Mouse (Mus musculus) hindbrain, embryonic 14.5 days (tissue): ENCODE results near the gene Tcp10a. TPM values are rescaled to one million over a fixed set of nuclear protein-coding genes. Genes with fewer than 3 reads are reported as not detected.
"Not testable (repeated sequence)": the region's sequence is repeated elsewhere in the genome, so short reads cannot be mapped to it uniquely, and the experiment has no call there.

Source experiments
- ATAC-seq: fragments of 200-750 bp; cut with Nextera tagmentation; 2 replicates; pipeline ENCODE4 v1.8.0; 2017; ENCODE audit warnings: moderate number of reproducible peaks, mild to moderate bottlenecking, moderate TSS enrichment, moderate library complexity; ENCODE audit not compliant: low FRiP score
- DNase-seq: peaks from one replicate; pipeline ENCODE4 v3.0.0-alpha.2; 2015; ENCODE audit warnings: low spot score
- H3K27ac ChIP-seq: fragments of 300-500 bp; sonication (generic); 2 replicates; pipeline ENCODE4 v1.5.1; 2014; ENCODE audit warnings: mild to moderate bottlenecking, moderate library complexity
- H3K27me3 ChIP-seq: fragments of 300-500 bp; sonication (generic); 2 replicates; pipeline ENCODE4 v1.6.1; 2014; ENCODE audit warnings: mild to moderate bottlenecking, low read length, mixed read lengths; ENCODE audit not compliant: control insufficient read depth, insufficient read depth
- H3K36me3 ChIP-seq: fragments of 300-500 bp; sonication (generic); replicated peaks from 2 replicates; pipeline ENCODE4 v1.6.1; 2014; ENCODE audit not compliant: control insufficient read depth, insufficient read depth
- H3K4me1 ChIP-seq: fragments of 300-500 bp; sonication (generic); replicated peaks from 2 replicates; pipeline ENCODE4 v1.6.1; 2014; ENCODE audit warnings: antibody characterized with exemption, low read length, mixed read lengths; ENCODE audit not compliant: control insufficient read depth, insufficient read depth
- H3K4me2 ChIP-seq: fragments of 300-500 bp; sonication (generic); replicated peaks from 2 replicates; pipeline ENCODE4 v1.6.1; 2014; ENCODE audit warnings: mild to moderate bottlenecking, moderate library complexity
- H3K4me3 ChIP-seq: fragments of 300-500 bp; sonication (generic); replicated peaks from 2 replicates; pipeline ENCODE4 v1.5.1; 2014; ENCODE audit warnings: mild to moderate bottlenecking, low read length
- H3K9ac ChIP-seq: fragments of 300-500 bp; sonication (generic); 2 replicates; pipeline ENCODE4 v1.6.1; 2014
- H3K9me3 ChIP-seq: fragments of 300-500 bp; sonication (generic); 2 replicates; pipeline ENCODE4 v1.6.1; 2016; ENCODE audit warnings: low read length; ENCODE audit not compliant: control insufficient read depth
- WGBS: fragments of 180-500 bp; shearing (Covaris S2); extraction: QIAGEN DNeasy Blood & Tissue Kit; methylation state at CpG from one replicate; pipeline ENCODE4 v1.1.7; 2014; 5-methylcytosine and 5-hydroxymethylcytosine counted together
- polyA plus RNA-seq: library from polyadenylated mRNA; unstranded; fragments of >200 nt; fragmentation: Nextera tagmentation; extraction: Ambion mirVana; gene quantifications from 2 replicates; pipeline ENCODE4 v1.2.1, GENCODE M21; 2014

Gene Tcp10a
- polyA plus RNA-seq, 1 experiment from 2014 or later, result not detected

GRCm38 (mm10) chr17:7315693-7316382, 8.6 kb upstream of the Tcp10a start:
- H3K4me1 ChIP-seq, H3K9me3 ChIP-seq, H3K27me3 ChIP-seq, DNase-seq, H3K9ac ChIP-seq, H3K4me2 ChIP-seq, H3K4me3 ChIP-seq, H3K36me3 ChIP-seq, H3K27ac ChIP-seq: not testable (repeated sequence)
- ATAC-seq, result 0 out of 2 replicates have a peak, but pooled peaks have one; percentile 17
- 88% methylated on average over 5 of the region's 8 CpGs for WGBS

- not testable (repeated sequence) for H3K4me3 ChIP-seq, H3K36me3 ChIP-seq, H3K9me3 ChIP-seq, DNase-seq, H3K4me2 ChIP-seq, H3K27ac ChIP-seq, H3K27me3 ChIP-seq, H3K9ac ChIP-seq, ATAC-seq, H3K4me1 ChIP-seq
- 95% methylated on average over 6 of the region's 6 CpGs for WGBS
Observed at GRCm38 (mm10) chr17:7319789-7320188, 4.7 kb upstream of the Tcp10a start.

- H3K9me3 ChIP-seq, H3K9ac ChIP-seq, H3K27ac ChIP-seq, H3K4me1 ChIP-seq, H3K36me3 ChIP-seq, H3K4me2 ChIP-seq, H3K4me3 ChIP-seq, ATAC-seq, H3K27me3 ChIP-seq, DNase-seq: not testable (repeated sequence)
- 80% methylated on average over 4 of the region's 8 CpGs for WGBS
Observed at GRCm38 (mm10) chr17:7326415-7326814, 2.0 kb downstream of the Tcp10a start.

- ATAC-seq, H3K4me3 ChIP-seq, H3K4me1 ChIP-seq, H3K9me3 ChIP-seq, DNase-seq, H3K4me2 ChIP-seq, H3K36me3 ChIP-seq, H3K27ac ChIP-seq, H3K9ac ChIP-seq, H3K27me3 ChIP-seq: not testable (repeated sequence)
- 97% methylated on average over 2 of the region's 5 CpGs for WGBS
Observed at GRCm38 (mm10) chr17:7332745-7333144, 8.3 kb downstream of the Tcp10a start.

DNA sequence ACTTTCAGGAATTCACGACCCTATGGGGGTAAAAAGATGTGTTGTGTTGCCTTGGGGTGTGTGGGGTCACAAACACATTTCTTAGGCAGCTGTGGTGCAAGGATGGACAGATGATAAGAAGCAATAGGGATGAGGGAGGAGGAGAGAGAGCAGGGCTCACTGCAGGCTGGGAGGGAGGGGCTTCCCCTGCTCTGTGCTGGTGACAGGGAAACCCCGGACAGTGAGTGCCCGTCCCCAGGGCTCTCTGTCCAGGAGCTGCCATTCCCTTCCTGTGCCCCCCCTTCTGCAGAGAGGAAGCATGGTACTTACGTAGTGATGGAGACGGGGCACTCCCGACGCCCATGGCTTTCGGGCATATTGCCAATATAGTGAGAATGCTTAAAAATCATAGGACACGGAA, 12.9 kb downstream of the Tcp10a start:
- not testable (repeated sequence) for DNase-seq, H3K4me2 ChIP-seq, H3K4me3 ChIP-seq, H3K27ac ChIP-seq, H3K36me3 ChIP-seq, H3K4me1 ChIP-seq, H3K9me3 ChIP-seq, H3K27me3 ChIP-seq, H3K9ac ChIP-seq
- ATAC-seq, result 0 out of 2 replicates have a peak, but pooled peaks have one; percentile 31
- 74% methylated on average over 8 of the region's 9 CpGs for WGBS

- not testable (repeated sequence) for H3K36me3 ChIP-seq, H3K9ac ChIP-seq, H3K27ac ChIP-seq, H3K4me1 ChIP-seq, DNase-seq, H3K27me3 ChIP-seq, H3K4me2 ChIP-seq, H3K9me3 ChIP-seq, ATAC-seq, H3K4me3 ChIP-seq
- 55% methylated on average over 2 of the region's 3 CpGs for WGBS
Observed at GRCm38 (mm10) chr17:7348765-7349164, 24.3 kb downstream of the Tcp10a start.

- not testable (repeated sequence) for DNase-seq, H3K4me3 ChIP-seq, H3K4me1 ChIP-seq, H3K27ac ChIP-seq, H3K9ac ChIP-seq, H3K27me3 ChIP-seq, H3K4me2 ChIP-seq, ATAC-seq, H3K9me3 ChIP-seq, H3K36me3 ChIP-seq
- WGBS, result no CpG with 5 or more reads among the region's 1 CpGs
Observed at GRCm38 (mm10) chr17:7352596-7352995, 28.1 kb downstream of the Tcp10a start, which contains the start of gene Ttll2. TSS of gene Ttll2 (minus strand) at chr17:7352696.

DNA sequence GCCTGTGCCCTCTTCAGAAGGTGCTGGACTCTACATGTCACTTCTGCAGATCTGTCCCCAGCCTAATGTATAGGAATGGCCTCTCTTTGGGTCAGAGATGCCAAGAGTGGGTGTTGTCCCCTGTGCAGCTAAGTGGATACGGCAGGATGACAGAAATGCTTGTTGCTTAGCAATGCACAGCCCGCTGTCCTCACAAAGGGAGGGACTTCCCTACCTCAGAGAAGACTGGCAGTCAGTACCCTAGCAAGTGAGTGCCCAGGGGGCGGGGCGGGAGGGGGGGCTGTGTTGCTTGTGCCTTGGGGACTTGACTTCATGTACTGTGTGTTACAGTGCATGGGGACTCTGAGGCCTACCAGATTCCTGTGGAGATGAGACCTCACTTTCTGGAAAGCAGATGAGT, 35.4 kb downstream of the Tcp10a start:
- not testable (repeated sequence) for H3K9ac ChIP-seq, H3K9me3 ChIP-seq, DNase-seq, H3K4me1 ChIP-seq, H3K27ac ChIP-seq, ATAC-seq, H3K4me3 ChIP-seq, H3K27me3 ChIP-seq, H3K4me2 ChIP-seq, H3K36me3 ChIP-seq
- WGBS, result 75% methylated on average over 4 of the region's 4 CpGs

- not testable (repeated sequence) for H3K27ac ChIP-seq, H3K4me2 ChIP-seq, ATAC-seq, H3K4me1 ChIP-seq, H3K9ac ChIP-seq, H3K9me3 ChIP-seq, H3K27me3 ChIP-seq, DNase-seq, H3K4me3 ChIP-seq, H3K36me3 ChIP-seq
- 69% methylated on average over 8 of the region's 9 CpGs for WGBS
Observed at GRCm38 (mm10) chr17:7360749-7361465, 36.5 kb downstream of the Tcp10a start.
